Mouse (Mus musculus) gastrocnemius, adult 2 months (tissue): ENCODE data around the gene Pif1. TPM values are rescaled to one million over a fixed set of nuclear protein-coding genes. Genes with fewer than 3 reads are reported as not detected.

Source experiments
- DNase-seq: peaks from one replicate; pipeline ENCODE4 v3.0.0; 2022
- H3K27ac ChIP-seq: fragments of 200-600 bp; 2 replicates; pipeline ENCODE4 v1.8.1; 2022; ENCODE audit warnings: mild to moderate bottlenecking
- H3K4me3 ChIP-seq: fragments of 200-600 bp; 2 replicates; pipeline ENCODE4 v1.8.1; 2022; ENCODE audit warnings: mild to moderate bottlenecking, moderate library complexity
- CTCF ChIP-seq: fragments of 200-600 bp; IDR thresholded peaks from 2 replicates; pipeline ENCODE4 v1.8.1; 2022; ENCODE audit warnings: antibody characterized with exemption, mild to moderate bottlenecking, moderate library complexity
- intact Hi-C: fragments of 180-260 bp; cut with DNase I; formaldehyde crosslinking; loops from one replicate; pipeline ENCODE4 v1.15.1; 2025
- total RNA-seq, 2 experiments: library from RNA; stranded (reverse); gene quantifications; 2 replicates each; pipeline ENCODE4 v1.2.3; 2021

Pif1 gene
- total RNA-seq, 2 experiments from 2014 or later = not detected

- intact Hi-C loops = no loop called here
- Histone ChIP-seq H3K27ac (peak overlapping the region; percentile 81), H3K4me3 (no peak overlapping the region)
- DNase-seq = peak; percentile 30
- no peak for TF ChIP-seq CTCF
Measured at GRCm38 (mm10) chr9:65568787-65569186, 18.2 kb upstream of the Pif1 start.

DNA sequence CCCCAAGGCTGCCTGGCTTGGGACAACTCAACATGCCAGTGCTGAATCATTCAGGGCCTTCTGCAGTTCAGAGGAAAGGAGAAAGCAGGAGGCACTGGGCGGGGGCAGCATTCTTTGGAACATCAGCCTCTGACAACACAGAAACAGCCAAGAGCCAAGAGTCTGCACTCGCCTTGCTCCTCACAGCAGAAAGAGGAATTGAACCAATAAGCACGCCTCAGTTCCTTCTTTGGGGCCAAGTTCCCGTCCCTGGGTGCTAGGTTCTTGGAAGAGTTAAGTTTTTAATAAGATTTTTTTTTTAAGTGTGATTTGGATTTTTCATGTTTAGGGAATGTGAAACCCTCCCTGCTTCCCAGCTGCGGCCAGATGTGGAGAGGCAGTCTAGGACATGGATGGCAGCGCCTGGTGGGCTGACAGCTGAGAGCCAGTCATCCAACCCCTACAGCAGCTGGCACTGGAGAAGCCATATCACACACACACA is 17.4 kb upstream of the Pif1 start:
- H3K4me3 ChIP-seq = no peak overlapping the region; the same call in none of the 2 replicates
- H3K27ac ChIP-seq = peak overlapping the region; percentile 81
- TF ChIP-seq CTCF = no peak
- peak; percentile 76 for DNase-seq
- intact Hi-C loops = no loop called here

GRCm38 (mm10) chr9:65572837-65573236 is 14.1 kb upstream of the Pif1 start:
- Histone ChIP-seq H3K27ac (no peak overlapping the region), H3K4me3 (no peak overlapping the region)
- TF ChIP-seq CTCF = no peak
- intact Hi-C loops = no loop called here
- no peak for DNase-seq

DNA sequence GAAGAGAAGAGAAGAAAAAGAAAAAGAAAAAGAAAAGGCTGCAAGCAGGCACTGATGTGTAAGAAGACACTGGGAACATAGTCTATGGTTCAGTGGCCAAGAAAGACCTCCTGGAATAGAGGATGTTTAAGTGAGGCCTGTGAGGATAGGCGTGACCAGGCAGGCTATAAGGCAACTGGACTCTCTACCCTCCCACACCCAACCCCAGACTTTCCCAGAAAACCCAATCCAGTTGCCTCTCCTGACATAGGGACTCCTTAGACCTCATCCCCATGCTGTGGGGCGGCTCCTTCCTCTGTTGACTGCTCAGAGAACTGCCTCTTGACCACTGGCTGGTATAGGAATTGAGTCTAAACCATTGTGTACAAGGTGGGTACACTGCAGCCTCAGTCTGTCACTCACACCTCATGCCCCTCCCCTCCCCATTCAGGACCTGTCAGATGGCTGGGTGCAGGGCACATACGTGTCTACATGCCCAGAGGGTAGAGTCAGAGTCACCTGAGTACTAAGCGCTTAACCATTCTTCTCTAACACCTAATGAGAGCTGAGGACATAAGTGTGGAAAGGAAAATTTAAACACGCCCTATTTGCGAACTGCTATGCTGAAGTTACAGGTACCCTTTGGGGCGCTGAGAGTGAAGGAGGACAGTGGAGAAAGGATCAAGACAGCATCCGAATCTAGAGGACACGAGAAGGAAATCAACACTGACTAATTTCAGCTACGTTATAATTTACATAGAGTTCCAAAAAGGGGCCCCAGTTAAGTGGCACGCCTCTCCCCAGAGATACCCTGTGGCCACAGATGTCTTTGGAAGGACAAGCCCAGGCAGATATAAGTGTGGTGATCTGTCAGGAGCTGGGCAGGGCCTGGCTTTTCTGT is 12.2 kb upstream of the Pif1 start:
- peak overlapping the region; percentile 79 for H3K27ac ChIP-seq
- TF ChIP-seq CTCF = no peak
- no peak for DNase-seq
- H3K4me3 ChIP-seq = peak overlapping the region; percentile 21; the same call in 1 of the 2 replicates
- intact Hi-C loops = loop anchor here (5.0 kb wide), 1 partner anchor 32 kb away; no protein-coding TSS in a partner anchor

DNA sequence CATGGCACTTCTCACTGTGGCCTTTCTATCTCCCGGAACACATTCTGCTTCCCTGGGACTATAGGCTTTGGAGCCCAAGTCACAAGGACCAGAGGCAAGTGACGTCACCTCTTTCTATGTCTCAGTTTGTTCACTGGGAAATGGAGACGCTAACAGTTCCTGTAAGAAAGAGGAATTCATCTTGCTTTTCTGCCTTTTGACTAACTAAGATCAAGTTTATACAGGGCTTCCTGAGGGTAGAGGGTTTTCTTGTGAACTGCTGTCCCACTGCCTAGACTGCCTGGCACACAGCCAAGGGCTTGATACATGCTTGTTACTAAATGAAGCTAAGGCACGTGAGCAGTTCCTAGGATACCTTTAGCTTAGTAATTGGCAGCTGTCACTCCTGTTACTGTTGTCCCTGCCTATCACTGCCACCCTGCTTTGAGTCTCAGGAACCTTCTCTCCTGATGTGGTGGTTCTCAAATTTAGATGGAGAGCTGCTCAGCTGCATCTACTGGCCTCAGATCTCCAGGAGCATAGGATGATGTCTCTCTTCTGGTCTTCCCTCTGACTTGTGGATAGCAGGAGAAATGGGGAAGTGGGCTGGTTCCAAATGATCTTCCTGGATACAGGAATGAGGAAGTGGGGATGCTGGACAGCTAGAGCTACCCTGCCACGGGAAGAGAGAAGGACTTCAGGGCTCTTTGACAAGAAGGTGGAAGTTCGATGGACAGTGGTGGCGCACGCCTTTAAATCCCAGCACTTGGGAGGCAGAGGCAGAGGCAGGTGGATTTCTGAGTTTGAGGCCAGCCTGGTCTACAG is 11.4 kb upstream of the Pif1 start:
- DNase-seq = peak; percentile 60
- intact Hi-C loops = loop anchor here (5.0 kb wide), 1 partner anchor 33 kb away; no protein-coding TSS in a partner anchor
- peak overlapping the region; percentile 79 for H3K27ac ChIP-seq

GRCm38 (mm10) chr9:65576861-65577510 is 10.0 kb upstream of the Pif1 start:
- peak overlapping the region; percentile 87 for H3K4me3 ChIP-seq
- intact Hi-C loops = loop anchor here (5.0 kb wide), 1 partner anchor 35 kb away; no protein-coding TSS in a partner anchor
- DNase-seq = peak; percentile 63

More for the DNA sequence above, 11.4 kb upstream of the Pif1 start:
- H3K4me3 ChIP-seq = peak overlapping the region; percentile 21
- TF ChIP-seq CTCF = no peak

DNA sequence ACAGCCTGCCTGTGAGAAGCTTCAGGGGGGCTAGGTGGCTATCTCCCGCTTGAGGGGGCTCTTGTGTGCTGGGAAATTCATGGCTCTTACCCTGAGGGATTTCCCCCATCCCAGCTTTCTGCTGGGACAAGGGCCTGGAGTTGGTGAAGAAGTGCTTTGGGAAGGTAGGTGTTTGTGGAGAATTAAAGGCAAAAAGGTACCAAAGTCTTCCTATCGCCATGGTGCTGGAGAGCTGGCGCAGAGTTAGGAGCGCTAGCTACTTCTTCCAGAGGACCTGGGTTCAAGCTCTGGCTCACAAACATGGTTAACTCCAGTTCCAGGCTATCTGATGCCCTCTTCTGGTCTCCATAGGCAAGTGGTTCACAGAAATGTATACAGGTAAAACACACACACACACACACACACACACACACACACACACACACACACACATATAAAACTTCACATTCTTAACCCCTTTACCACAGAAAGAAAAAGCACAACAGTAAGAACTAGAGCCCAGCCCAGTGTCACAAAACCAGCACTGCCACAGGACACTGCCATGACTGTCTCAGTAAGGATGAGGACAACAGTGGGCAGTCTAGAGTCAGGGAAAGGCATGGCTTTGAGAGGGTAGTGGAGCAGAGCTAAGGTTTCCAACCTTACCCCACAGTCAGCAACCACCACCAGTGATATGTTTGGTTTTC is 9.3 kb upstream of the Pif1 start:
- intact Hi-C loops = loop anchor here (5.0 kb wide), 1 partner anchor 35 kb away; no protein-coding TSS in a partner anchor
- DNase-seq = no peak
- Histone ChIP-seq H3K27ac (peak overlapping the region; percentile 92), H3K4me3 (peak overlapping the region; percentile 87)
- no peak for TF ChIP-seq CTCF

More at GRCm38 (mm10) chr9:65576861-65577510, 10.0 kb upstream of the Pif1 start:
- peak overlapping the region; percentile 79 for H3K27ac ChIP-seq
- TF ChIP-seq CTCF = no peak

DNA sequence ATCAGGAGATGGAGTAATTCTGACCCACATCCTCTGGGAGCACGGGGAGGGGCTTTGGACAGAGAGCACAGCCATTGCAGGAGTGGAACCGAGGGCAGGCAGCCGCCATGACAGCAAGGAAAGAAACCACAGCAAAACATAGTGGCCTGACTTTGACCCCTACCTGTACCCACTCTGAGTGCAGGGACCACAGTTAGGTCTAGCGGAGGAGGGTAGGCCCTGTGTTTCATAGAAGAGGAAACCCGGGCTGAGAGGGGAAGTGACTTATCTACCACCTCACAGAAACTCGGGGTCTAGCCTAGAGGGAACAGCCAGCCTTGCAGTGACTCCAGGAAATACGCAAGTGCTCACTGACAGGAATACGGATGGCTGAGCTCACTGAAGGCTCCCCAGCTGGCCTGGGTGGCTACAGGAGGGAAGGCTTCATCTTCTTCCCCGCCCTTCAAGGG is 8.1 kb upstream of the Pif1 start:
- TF ChIP-seq CTCF = no peak

GRCm38 (mm10) chr9:65579781-65580371 is 7.1 kb upstream of the Pif1 start, which contains the start of gene Plekho2:
TSS of gene Plekho2 (minus strand) at chr9:65580040.
- peak within 1 kb of the TSS; percentile 92 for H3K27ac ChIP-seq
- intact Hi-C loops = loop anchor here (1.0 to 5.0 kb wide), 2 partner anchors 38 to 56 kb away; no protein-coding TSS in a partner anchor
- TF ChIP-seq CTCF = no peak
- peak; percentile 96 for DNase-seq
- H3K4me3 ChIP-seq = peak within 1 kb of the TSS; percentile 87

More for the DNA sequence above, 8.1 kb upstream of the Pif1 start:
- Histone ChIP-seq H3K27ac (peak overlapping the region; percentile 92), H3K4me3 (peak overlapping the region; percentile 87)
- peak; percentile 66 for DNase-seq
- intact Hi-C loops = loop anchor here (5.0 kb wide), 1 partner anchor 37 kb away; no protein-coding TSS in a partner anchor

DNA sequence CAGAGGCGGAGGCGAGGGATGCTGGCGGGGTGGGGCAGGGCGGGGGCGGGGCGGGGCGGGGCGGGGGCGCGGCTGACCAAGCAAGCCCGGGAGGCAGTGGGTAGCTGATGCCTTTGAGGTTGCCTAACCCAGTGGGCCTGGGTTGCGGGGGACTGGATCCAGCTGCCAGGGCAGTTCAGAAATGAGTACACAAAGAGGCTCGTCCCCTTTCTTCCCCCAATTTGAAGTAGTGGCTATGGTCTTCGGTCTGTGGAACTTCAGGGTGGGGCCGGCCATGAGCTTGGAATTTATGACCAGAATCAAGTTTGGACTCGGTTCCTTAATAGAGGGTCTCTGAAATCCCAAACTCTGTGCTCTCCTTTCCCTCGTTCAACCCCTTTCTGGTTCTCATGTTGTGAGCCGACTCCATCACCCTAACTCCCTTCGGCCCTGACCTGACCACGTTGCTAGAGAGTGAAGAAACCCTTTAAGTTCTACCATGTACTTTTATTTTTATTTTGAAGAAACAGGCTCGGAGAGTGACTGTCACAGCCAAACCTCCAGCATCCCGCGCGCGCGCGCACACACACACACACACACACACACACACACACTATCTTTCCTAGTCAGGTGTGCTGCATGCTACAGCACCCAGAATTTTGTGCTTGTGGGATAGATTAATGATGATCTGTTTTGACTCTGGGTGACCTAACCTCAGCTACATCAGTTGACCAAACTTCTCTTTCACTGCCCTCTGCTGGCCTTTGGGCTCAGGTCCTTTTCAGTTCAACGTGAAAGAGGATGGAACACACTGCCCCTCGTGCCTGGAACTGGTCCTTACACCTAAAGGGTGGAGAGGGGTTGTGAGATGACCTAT is 6.3 kb upstream of the Pif1 start:
- Histone ChIP-seq H3K27ac (peak overlapping the region; percentile 86), H3K4me3 (peak overlapping the region; percentile 87)
- peak; percentile 89 for DNase-seq
- peak; percentile 93 for TF ChIP-seq CTCF
- intact Hi-C loops = loop anchor here (1.0 kb wide), 1 partner anchor 56 kb away; no protein-coding TSS in a partner anchor
